Mouse (Mus musculus): ENCODE measurements around the gene Kcnk12. TPM values are rescaled to one million over a fixed set of nuclear protein-coding genes. Genes with fewer than 3 reads are reported as not detected.

The Kcnk12 gene
- total and polyA plus RNA-seq, 3 experiments = not detected

DNA sequence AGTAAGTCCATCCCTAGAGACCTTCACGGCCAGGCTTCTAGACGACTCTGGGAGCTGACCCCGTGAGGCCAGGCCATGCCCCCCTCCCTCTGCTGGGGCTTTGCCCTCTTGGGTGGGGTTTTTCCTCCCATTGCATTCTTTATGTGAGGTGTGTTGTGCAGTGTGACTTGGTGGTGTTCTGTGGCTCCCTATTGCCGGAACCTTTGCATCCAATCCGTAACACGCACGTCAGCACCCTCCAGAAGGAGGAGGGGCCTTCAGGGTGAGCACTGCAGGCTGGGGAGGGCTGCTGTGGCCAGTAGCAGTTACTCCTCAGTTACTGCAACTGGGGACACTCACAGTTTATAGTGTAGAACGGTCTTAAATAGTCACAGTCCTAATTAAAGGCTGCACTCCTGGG, 97.7 kb downstream of the Kcnk12 start:
- DNase-seq (ENCODE audit: extremely low read depth) = no peak
- in situ Hi-C loops (cut with MboI; ENCODE audit: low pct_ligation_motif_present, low pct_unique_long_range_greater_than_20kb, low sequenced_read_pairs) = no loop called here
- dilution Hi-C loops (cut with MboI; ENCODE audit: extremely low pct_ligation_motif_present, extremely low pct_unique_long_range_greater_than_20kb, low sequenced_read_pairs) = no loop called here
- Histone ChIP-seq H3K79me2 (replicated peaks; ENCODE audit: control insufficient read depth, extremely low read depth, insufficient read depth, poor library complexity, severe bottlenecking) (no peaks in the 10 kb centered on the region), H3K4me3 (replicated peaks in 1 of 3; ENCODE audit: low read depth in 2 of 3, low read length in 2 of 3, poor library complexity in 1 of 3) (no peak overlapping the region), H3K27me3 (replicated peaks) (no peaks in the 10 kb centered on the region), H3K9ac (ENCODE audit: insufficient read depth, low read depth) (no peak overlapping the region), H3K4me2 (ENCODE audit: insufficient read depth, low read depth, poor library complexity, severe bottlenecking) (no peak overlapping the region), H3K9me3 (replicated peaks; ENCODE audit: low read length) (no peaks in the 10 kb centered on the region), H3K4me1 (ENCODE audit: control insufficient read depth in 1 of 2, insufficient read depth in 2 of 2) (peaks cover 7 to 12% of the 10 kb centered on the region in 2 experiments; a peak in 3 of 4 replicates), H3K27ac (ENCODE audit: insufficient read depth, low read depth) (no peak overlapping the region), H3K36me3 (replicated peaks in 1 of 2; ENCODE audit: control insufficient read depth in 1 of 2, insufficient read depth in 1 of 2, low read length in 1 of 2) (peaks cover 33 to 87% of the 10 kb centered on the region in 2 experiments)
- TF ChIP-seq ZNF384 (IDR thresholded peaks at IDR 0.05; ENCODE audit: low read depth, low read length) = no peak
- no peak for TF ChIP-seq HCFC1 (IDR thresholded peaks at IDR 0.05; ENCODE audit: low read depth, low read length)
- no peak for TF ChIP-seq POLR2AphosphoS2 (IDR thresholded peaks at IDR 0.05; ENCODE audit: low read depth, low read length)
- no peak for TF ChIP-seq NRF1 (IDR thresholded peaks at IDR 0.05; ENCODE audit: low read depth, low read length)
- TF ChIP-seq RCOR1 (conservative IDR thresholded peaks at IDR 0.05; ENCODE audit: low read depth, low read length) = no peak
- TF ChIP-seq E2F4 (IDR thresholded peaks at IDR 0.05; ENCODE audit: insufficient replicate concordance, low read depth, low read length) = no peak
- no peak for TF ChIP-seq EP300 (IDR thresholded peaks at IDR 0.05; ENCODE audit: low read length)
- TF ChIP-seq MAX (IDR thresholded peaks at IDR 0.05; ENCODE audit: low read length) = no peak

- in situ Hi-C loops (cut with MboI; ENCODE audit: low pct_ligation_motif_present, low pct_unique_long_range_greater_than_20kb, low sequenced_read_pairs) = loop anchor here (25.0 kb wide), 1 partner anchor 238 kb away; no protein-coding TSS in a partner anchor
- H3K4me2 ChIP-seq (ENCODE audit: insufficient read depth, low read depth, poor library complexity, severe bottlenecking) = no peak overlapping the region
- no peaks in the 10 kb centered on the region for H3K27me3 ChIP-seq (replicated peaks)
These were observed 98.6 kb downstream of the Kcnk12 start for GRCm38 (mm10) chr17:87698996-87699765.

GRCm38 (mm10) chr17:87696814-87697213, 101.0 kb downstream of the Kcnk12 start:
- DNase-seq (ENCODE audit: extremely low read depth) = no peak
- Histone ChIP-seq H3K4me1 (ENCODE audit: control insufficient read depth in 1 of 2, insufficient read depth in 2 of 2) (peaks cover 7 to 12% of the 10 kb centered on the region in 2 experiments; a peak in 3 of 4 replicates), H3K9me3 (replicated peaks; ENCODE audit: low read length) (no peaks in the 10 kb centered on the region), H3K36me3 (replicated peaks in 1 of 2; ENCODE audit: control insufficient read depth in 1 of 2, insufficient read depth in 1 of 2, low read length in 1 of 2) (peaks cover 35 to 78% of the 10 kb centered on the region in 2 experiments), H3K79me2 (replicated peaks; ENCODE audit: control insufficient read depth, extremely low read depth, insufficient read depth, poor library complexity, severe bottlenecking) (no peaks in the 10 kb centered on the region), H3K4me2 (ENCODE audit: insufficient read depth, low read depth, poor library complexity, severe bottlenecking) (no peak overlapping the region), H3K27ac (ENCODE audit: insufficient read depth, low read depth) (no peak overlapping the region), H3K9ac (ENCODE audit: insufficient read depth, low read depth) (no peak overlapping the region), H3K27me3 (replicated peaks) (no peaks in the 10 kb centered on the region), H3K4me3 (replicated peaks in 1 of 3; ENCODE audit: low read depth in 2 of 3, low read length in 2 of 3, poor library complexity in 1 of 3) (no peak overlapping the region)
- dilution Hi-C loops (cut with MboI; ENCODE audit: extremely low pct_ligation_motif_present, extremely low pct_unique_long_range_greater_than_20kb, low sequenced_read_pairs) = no loop called here
- in situ Hi-C loops (cut with MboI; ENCODE audit: low pct_ligation_motif_present, low pct_unique_long_range_greater_than_20kb, low sequenced_read_pairs) = loop anchor here (25.0 kb wide), 1 partner anchor 240 kb away; no protein-coding TSS in a partner anchor
- no peak for TF ChIP-seq SIN3A (IDR thresholded peaks at IDR 0.05; ENCODE audit: low read length)
- no peak for TF ChIP-seq NELFE (IDR thresholded peaks at IDR 0.05; ENCODE audit: low read depth, low read length)
- TF ChIP-seq BHLHE40 (IDR thresholded peaks at IDR 0.05; ENCODE audit: low read depth, low read length) = no peak
- TF ChIP-seq TBP (conservative IDR thresholded peaks at IDR 0.05; ENCODE audit: low read depth, low read length) = no peak
- no peak for TF ChIP-seq ZNF384 (IDR thresholded peaks at IDR 0.05; ENCODE audit: low read depth, low read length)
- TF ChIP-seq E2F4 (IDR thresholded peaks at IDR 0.05; ENCODE audit: insufficient replicate concordance, low read depth, low read length) = no peak
- TF ChIP-seq USF2 (conservative IDR thresholded peaks at IDR 0.05; ENCODE audit: low read depth, low read length) = no peak

More at GRCm38 (mm10) chr17:87698996-87699765, 98.6 kb downstream of the Kcnk12 start:
- H3K4me1 ChIP-seq (ENCODE audit: control insufficient read depth in 1 of 2, insufficient read depth in 2 of 2) = peaks cover 7 to 12% of the 10 kb centered on the region in 2 experiments; a peak in 3 of 4 replicates
- no peaks in the 10 kb centered on the region for H3K9me3 ChIP-seq (replicated peaks; ENCODE audit: low read length)
- TF ChIP-seq NELFE (IDR thresholded peaks at IDR 0.05; ENCODE audit: low read depth, low read length) (no peak), KAT2A (IDR thresholded peaks at IDR 0.05; ENCODE audit: insufficient replicate concordance, low read length) (no peak), SIN3A (IDR thresholded peaks at IDR 0.05; ENCODE audit: low read length) (no peak), TBP (conservative IDR thresholded peaks at IDR 0.05; ENCODE audit: low read depth, low read length) (no peak)
- DNase-seq (ENCODE audit: extremely low read depth) = no peak
- dilution Hi-C loops (cut with MboI; ENCODE audit: extremely low pct_ligation_motif_present, extremely low pct_unique_long_range_greater_than_20kb, low sequenced_read_pairs) = no loop called here
- no peaks in the 10 kb centered on the region for H3K79me2 ChIP-seq (replicated peaks; ENCODE audit: control insufficient read depth, extremely low read depth, insufficient read depth, poor library complexity, severe bottlenecking)
- peaks cover 35 to 81% of the 10 kb centered on the region in 2 experiments for H3K36me3 ChIP-seq (replicated peaks in 1 of 2; ENCODE audit: control insufficient read depth in 1 of 2, insufficient read depth in 1 of 2, low read length in 1 of 2)
- H3K9ac ChIP-seq (ENCODE audit: insufficient read depth, low read depth) = no peak overlapping the region
- H3K4me3 ChIP-seq (replicated peaks in 1 of 3; ENCODE audit: low read depth in 2 of 3, low read length in 2 of 3, poor library complexity in 1 of 3) = no peak overlapping the region
- no peak overlapping the region for H3K27ac ChIP-seq (ENCODE audit: insufficient read depth, low read depth)
